Mouse (Mus musculus): ENCODE measurements at regions not wholly inside any gene's neighbourhood (a gene's known extent, or its start where the extent isn't known, plus 50 kb on each side); places are given as distances from the start of the nearest gene placed in this dataset.
A peak's percentile ranks its signal among the peaks of the same experiment; 100 is the strongest.

- Histone ChIP-seq H3K36me3 (ENCODE audit: control insufficient read depth, insufficient read depth, low read length) (no peaks in the 10 kb centered on the region), H3K4me1 (ENCODE audit: control insufficient read depth in 2 of 2, insufficient read depth in 2 of 2, low read length in 2 of 2) (peaks cover 2 to 4% of the 10 kb centered on the region in 2 experiments; a peak in 1 of 4 replicates), H3K9ac (ENCODE audit: low read length) (no peak overlapping the region), H3K27me3 (ENCODE audit: control insufficient read depth, insufficient read depth, low read length) (no peaks in the 10 kb centered on the region), H3K4me3 (ENCODE audit: control insufficient read depth in 1 of 2, insufficient read depth in 1 of 2, low read depth in 1 of 2, low read length in 2 of 2) (no peak overlapping the region), H3K27ac (replicated peaks in 1 of 2; ENCODE audit: control insufficient read depth in 1 of 2, insufficient read depth in 1 of 2, low read depth in 2 of 2, low read length in 2 of 2) (no peak overlapping the region), H3K9me3 (ENCODE audit: control insufficient read depth, low read length) (no peaks in the 10 kb centered on the region), H3K4me2 (ENCODE audit: low read length) (no peak overlapping the region)
- no peak for ATAC-seq (ENCODE audit: insufficient number of reproducible peaks, insufficient read depth, low FRiP score, low read depth)
- 69% methylated on average over 2 of the region's 2 CpGs for WGBS
Observed at GRCm38 (mm10) chr4:89458628-89459345, 147.9 kb upstream of the Cdkn2b start.

DNA sequence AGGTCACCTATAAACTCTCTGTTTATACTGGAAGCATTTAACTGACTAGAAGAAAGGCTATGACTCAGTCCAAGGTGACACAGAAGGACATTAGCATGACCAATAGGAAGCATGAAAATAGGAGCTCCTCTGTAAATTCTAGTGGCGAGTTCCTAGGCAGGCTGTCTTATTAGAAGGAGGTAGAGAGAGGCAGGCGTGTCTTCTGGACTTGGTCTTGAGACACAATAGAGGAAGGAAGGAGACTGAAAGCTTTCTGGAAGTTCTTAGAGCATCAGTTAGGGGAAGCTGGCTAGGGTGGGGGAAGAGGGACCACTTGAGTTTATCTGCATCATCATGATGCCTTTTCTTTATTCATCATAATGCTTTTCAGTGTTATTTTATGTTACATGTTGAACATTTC, 147.0 kb upstream of the Cdkn2b start:
- H3K4me3 ChIP-seq (ENCODE audit: control insufficient read depth in 1 of 2, insufficient read depth in 1 of 2, low read depth in 1 of 2, low read length in 2 of 2): no peak overlapping the region
- H3K9me3 ChIP-seq (ENCODE audit: control insufficient read depth, low read length): no peaks in the 10 kb centered on the region
- 89% methylated on average over 2 of the region's 2 CpGs for WGBS
- H3K36me3 ChIP-seq (ENCODE audit: control insufficient read depth, insufficient read depth, low read length): no peaks in the 10 kb centered on the region
- no peaks in the 10 kb centered on the region for H3K27me3 ChIP-seq (ENCODE audit: control insufficient read depth, insufficient read depth, low read length)
- H3K4me1 ChIP-seq (ENCODE audit: control insufficient read depth in 2 of 2, insufficient read depth in 2 of 2, low read length in 2 of 2): peaks cover 2 to 4% of the 10 kb centered on the region in 2 experiments; a peak in 1 of 4 replicates
- no peak for ATAC-seq (ENCODE audit: insufficient number of reproducible peaks, insufficient read depth, low FRiP score, low read depth)
- H3K4me2 ChIP-seq (ENCODE audit: low read length): no peak overlapping the region
- H3K9ac ChIP-seq (ENCODE audit: low read length): no peak overlapping the region
- no peak overlapping the region for H3K27ac ChIP-seq (replicated peaks in 1 of 2; ENCODE audit: control insufficient read depth in 1 of 2, insufficient read depth in 1 of 2, low read depth in 2 of 2, low read length in 2 of 2)

DNA sequence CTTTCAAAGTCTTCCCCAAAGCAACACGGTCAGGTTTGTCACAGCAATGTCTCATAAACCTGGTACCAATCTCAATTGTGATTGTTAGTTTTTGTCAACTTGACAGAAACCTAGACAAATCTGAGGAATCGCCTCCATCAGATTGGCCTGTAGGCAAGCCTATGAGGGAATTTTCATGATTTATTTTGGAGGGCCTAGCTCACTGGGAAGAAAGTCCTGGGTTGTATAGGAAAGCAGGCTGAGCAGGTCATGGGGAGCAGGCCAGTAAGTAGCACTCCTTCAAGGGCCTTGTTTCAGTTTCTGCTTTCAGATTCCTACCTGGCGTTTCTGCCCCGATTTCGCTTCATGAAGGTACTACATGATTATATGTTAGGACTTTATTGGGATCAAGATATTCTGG, 144.1 kb upstream of the Cdkn2b start:
- WGBS: 88% methylated on average over 5 of the region's 5 CpGs
- Histone ChIP-seq H3K27ac (replicated peaks in 1 of 2; ENCODE audit: control insufficient read depth in 1 of 2, insufficient read depth in 1 of 2, low read depth in 2 of 2, low read length in 2 of 2) (no peak overlapping the region), H3K27me3 (ENCODE audit: control insufficient read depth, insufficient read depth, low read length) (no peaks in the 10 kb centered on the region), H3K36me3 (ENCODE audit: control insufficient read depth, insufficient read depth, low read length) (no peaks in the 10 kb centered on the region), H3K9ac (ENCODE audit: low read length) (no peak overlapping the region), H3K4me2 (ENCODE audit: low read length) (no peak overlapping the region), H3K4me1 (ENCODE audit: control insufficient read depth in 2 of 2, insufficient read depth in 2 of 2, low read length in 2 of 2) (no peaks in the 10 kb centered on the region), H3K4me3 (ENCODE audit: control insufficient read depth in 1 of 2, insufficient read depth in 1 of 2, low read depth in 1 of 2, low read length in 2 of 2) (no peak overlapping the region), H3K9me3 (ENCODE audit: control insufficient read depth, low read length) (no peaks in the 10 kb centered on the region)
- ATAC-seq (ENCODE audit: insufficient number of reproducible peaks, insufficient read depth, low FRiP score, low read depth): no peak

DNA sequence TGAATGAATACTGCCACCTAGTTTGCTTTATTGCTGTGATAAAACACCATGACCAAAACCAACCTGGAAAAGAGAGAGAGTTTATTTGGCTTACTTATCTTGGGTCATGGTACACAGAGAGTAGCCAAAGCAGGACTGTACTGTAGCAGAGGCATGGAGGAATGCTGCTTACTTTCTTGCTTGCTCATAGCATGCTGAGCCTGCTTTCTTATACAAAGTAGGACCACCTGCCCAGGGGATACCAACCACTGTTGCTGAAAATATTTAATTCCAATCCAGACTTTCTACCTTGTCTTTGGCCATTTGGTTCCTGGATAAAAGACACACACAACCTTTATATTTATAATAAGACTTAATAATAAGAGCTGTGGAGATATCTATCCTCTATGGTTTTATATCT, 142.2 kb upstream of the Cdkn2b start:
- Histone ChIP-seq H3K4me3 (ENCODE audit: control insufficient read depth in 1 of 2, insufficient read depth in 1 of 2, low read depth in 1 of 2, low read length in 2 of 2) (no peak overlapping the region), H3K27ac (replicated peaks in 1 of 2; ENCODE audit: control insufficient read depth in 1 of 2, insufficient read depth in 1 of 2, low read depth in 2 of 2, low read length in 2 of 2) (no peak overlapping the region), H3K4me1 (ENCODE audit: control insufficient read depth in 2 of 2, insufficient read depth in 2 of 2, low read length in 2 of 2) (no peaks in the 10 kb centered on the region), H3K4me2 (ENCODE audit: low read length) (no peak overlapping the region), H3K27me3 (ENCODE audit: control insufficient read depth, insufficient read depth, low read length) (no peaks in the 10 kb centered on the region), H3K9ac (ENCODE audit: low read length) (no peak overlapping the region), H3K36me3 (ENCODE audit: control insufficient read depth, insufficient read depth, low read length) (no peaks in the 10 kb centered on the region), H3K9me3 (ENCODE audit: control insufficient read depth, low read length) (no peaks in the 10 kb centered on the region)
- no peak for ATAC-seq (ENCODE audit: insufficient number of reproducible peaks, insufficient read depth, low FRiP score, low read depth)

DNA sequence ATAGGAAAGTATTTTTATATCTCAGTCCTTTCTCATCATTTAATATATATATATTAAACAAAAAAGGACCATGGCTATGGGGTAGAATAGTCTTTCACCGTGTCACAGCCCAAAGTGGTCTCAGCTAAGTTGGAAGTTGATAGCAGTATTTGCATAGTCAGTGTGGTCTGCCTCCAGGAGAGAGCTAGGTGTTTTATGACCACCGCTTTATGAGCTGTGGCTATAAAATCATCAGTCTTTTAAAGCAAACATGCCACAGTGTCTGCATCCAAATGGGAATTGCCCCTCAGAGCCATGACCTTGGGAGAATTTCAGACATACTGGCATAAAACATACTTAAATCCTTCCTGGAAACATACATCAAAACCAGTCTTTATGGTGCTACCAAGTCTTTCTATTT, 140.9 kb upstream of the Cdkn2b start:
- no peak overlapping the region for H3K4me3 ChIP-seq (ENCODE audit: control insufficient read depth in 1 of 2, insufficient read depth in 1 of 2, low read depth in 1 of 2, low read length in 2 of 2)
- ATAC-seq (ENCODE audit: insufficient number of reproducible peaks, insufficient read depth, low FRiP score, low read depth): no peak
- no peaks in the 10 kb centered on the region; a peak in 1 of 4 replicates for H3K4me1 ChIP-seq (ENCODE audit: control insufficient read depth in 2 of 2, insufficient read depth in 2 of 2, low read length in 2 of 2)
- H3K36me3 ChIP-seq (ENCODE audit: control insufficient read depth, insufficient read depth, low read length): no peaks in the 10 kb centered on the region
- H3K27me3 ChIP-seq (ENCODE audit: control insufficient read depth, insufficient read depth, low read length): no peaks in the 10 kb centered on the region
- H3K27ac ChIP-seq (replicated peaks in 1 of 2; ENCODE audit: control insufficient read depth in 1 of 2, insufficient read depth in 1 of 2, low read depth in 2 of 2, low read length in 2 of 2): no peak overlapping the region
- H3K4me2 ChIP-seq (ENCODE audit: low read length): no peak overlapping the region
- H3K9ac ChIP-seq (ENCODE audit: low read length): no peak overlapping the region
- WGBS: 76% methylated on average over 2 of the region's 2 CpGs
- no peaks in the 10 kb centered on the region for H3K9me3 ChIP-seq (ENCODE audit: control insufficient read depth, low read length)

DNA sequence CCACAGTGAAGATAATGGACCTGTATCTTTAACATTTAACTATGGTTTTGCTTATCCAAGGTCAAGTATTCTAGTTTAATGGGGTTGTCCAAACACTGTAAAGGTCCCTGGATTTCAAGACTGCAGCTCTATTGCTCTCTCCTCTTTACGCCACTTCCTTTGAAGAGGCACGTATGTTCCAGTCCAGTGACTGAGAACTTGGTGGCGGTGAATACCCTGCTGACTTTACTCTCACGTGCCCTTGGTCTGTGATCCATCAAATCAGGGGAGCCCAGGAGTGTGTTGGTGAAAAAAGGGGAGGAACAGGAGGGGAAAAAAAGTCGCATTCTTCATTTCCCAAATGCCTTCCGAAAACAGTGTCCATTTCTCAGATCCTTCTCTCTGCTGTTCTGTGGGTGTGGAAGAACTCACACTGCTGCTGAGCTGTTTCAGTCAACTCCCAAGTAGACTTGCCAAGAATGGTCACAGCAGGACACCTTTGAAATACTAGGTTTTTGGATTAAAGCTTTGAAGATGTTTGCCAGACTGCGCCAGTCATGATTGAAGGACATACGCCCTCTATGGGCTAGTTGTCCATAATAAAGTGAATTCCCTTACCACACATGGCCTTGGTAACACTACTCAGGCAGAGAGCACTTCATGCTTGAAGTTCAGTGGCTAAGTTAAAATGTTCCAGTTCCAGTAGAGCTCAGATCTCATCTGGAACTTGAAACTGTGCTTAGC, 136.1 kb upstream of the Cdkn2b start:
- H3K36me3 ChIP-seq (ENCODE audit: control insufficient read depth, insufficient read depth, low read length): no peaks in the 10 kb centered on the region
- 68% methylated on average over 8 of the region's 8 CpGs for WGBS
- H3K9ac ChIP-seq (ENCODE audit: low read length): no peak overlapping the region
- no peaks in the 10 kb centered on the region for H3K27me3 ChIP-seq (ENCODE audit: control insufficient read depth, insufficient read depth, low read length)
- no peak for ATAC-seq (ENCODE audit: insufficient number of reproducible peaks, insufficient read depth, low FRiP score, low read depth)
- H3K4me3 ChIP-seq (ENCODE audit: control insufficient read depth in 1 of 2, insufficient read depth in 1 of 2, low read depth in 1 of 2, low read length in 2 of 2): no peak overlapping the region
- no peak overlapping the region for H3K27ac ChIP-seq (replicated peaks in 1 of 2; ENCODE audit: control insufficient read depth in 1 of 2, insufficient read depth in 1 of 2, low read depth in 2 of 2, low read length in 2 of 2)
- no peaks in the 10 kb centered on the region for H3K9me3 ChIP-seq (ENCODE audit: control insufficient read depth, low read length)
- no peak overlapping the region for H3K4me2 ChIP-seq (ENCODE audit: low read length)
- peaks cover 3 to 17% of the 10 kb centered on the region in 2 experiments for H3K4me1 ChIP-seq (ENCODE audit: control insufficient read depth in 2 of 2, insufficient read depth in 2 of 2, low read length in 2 of 2)

- Histone ChIP-seq H3K36me3 (ENCODE audit: control insufficient read depth, insufficient read depth, low read length) (no peaks in the 10 kb centered on the region), H3K9ac (ENCODE audit: low read length) (no peak overlapping the region), H3K27me3 (ENCODE audit: control insufficient read depth, insufficient read depth, low read length) (no peaks in the 10 kb centered on the region), H3K4me1 (ENCODE audit: control insufficient read depth in 2 of 2, insufficient read depth in 2 of 2, low read length in 2 of 2) (peaks cover 3 to 17% of the 10 kb centered on the region in 2 experiments), H3K4me3 (ENCODE audit: control insufficient read depth in 1 of 2, insufficient read depth in 1 of 2, low read depth in 1 of 2, low read length in 2 of 2) (no peak overlapping the region), H3K4me2 (ENCODE audit: low read length) (peak overlapping the region; percentile 29; the same call in 1 of the 2 replicates), H3K27ac (replicated peaks in 1 of 2; ENCODE audit: control insufficient read depth in 1 of 2, insufficient read depth in 1 of 2, low read depth in 2 of 2, low read length in 2 of 2) (no peak overlapping the region), H3K9me3 (ENCODE audit: control insufficient read depth, low read length) (no peaks in the 10 kb centered on the region)
- no peak for ATAC-seq (ENCODE audit: insufficient number of reproducible peaks, insufficient read depth, low FRiP score, low read depth)
- 49% methylated on average over 6 of the region's 6 CpGs for WGBS
Observed at GRCm38 (mm10) chr4:89446156-89446716, 135.4 kb upstream of the Cdkn2b start.
